Mouse (Mus musculus): ENCODE results near the gene Ywhae.

GRCm38 (mm10) chr11:75735462-75736252 lies 3.0 kb downstream of the Ywhae start:
- TF ChIP-seq CTCF (IDR thresholded peaks at IDR 0.05; ENCODE audit: extremely low read depth, insufficient read depth, insufficient read length, insufficient replicate concordance) (no peak), POLR2A (IDR thresholded peaks at IDR 0.05; ENCODE audit: low read depth, low read length) (no peak)

Data from spleen, adult 2 months (tissue).